Mouse (Mus musculus) lung, postnatal 0 days (tissue): ENCODE measurements at regions not wholly inside any gene's neighbourhood (a gene's known extent, or its start where the extent isn't known, plus 50 kb on each side); places are given as distances from the start of the nearest gene placed in this dataset.

Experiments used
- ATAC-seq: fragments of 200-750 bp; cut with Nextera tagmentation; 2 replicates; pipeline ENCODE4 v1.8.0; 2017; ENCODE audit warnings: moderate library complexity
- DNase-seq: peaks from one replicate; pipeline ENCODE4 v3.0.0-alpha.2; 2016; ENCODE audit warnings: low spot score
- H3K27ac ChIP-seq: fragments of 300-500 bp; sonication (generic); 2 replicates; pipeline ENCODE4 v1.5.1; 2014; ENCODE audit warnings: antibody characterized with exemption, mild to moderate bottlenecking, low read length, mixed read lengths
- H3K27me3 ChIP-seq: fragments of 300-500 bp; sonication (generic); replicated peaks from 2 replicates; pipeline ENCODE4 v1.6.1; 2014; ENCODE audit warnings: low read length, mixed read lengths; ENCODE audit not compliant: insufficient read depth
- H3K36me3 ChIP-seq: fragments of 300-500 bp; sonication (generic); 2 replicates; pipeline ENCODE4 v1.6.1; 2014; ENCODE audit warnings: low read length, mixed read lengths; ENCODE audit not compliant: insufficient read depth
- H3K4me1 ChIP-seq: fragments of 300-500 bp; sonication (generic); 2 replicates; pipeline ENCODE4 v1.6.1; 2014; ENCODE audit warnings: antibody characterized with exemption, low read depth, low read length, mixed read lengths; ENCODE audit not compliant: insufficient read depth
- H3K4me2 ChIP-seq: fragments of 300-500 bp; sonication (generic); replicated peaks from 2 replicates; pipeline ENCODE4 v1.6.1; 2014; ENCODE audit warnings: low read depth, mild to moderate bottlenecking, low read length, moderate library complexity, mixed read lengths
- H3K4me3 ChIP-seq: fragments of 300-500 bp; sonication (generic); 2 replicates; pipeline ENCODE4 v1.5.1; 2014; ENCODE audit warnings: low read depth, low read length
- H3K9ac ChIP-seq: fragments of 300-500 bp; sonication (generic); replicated peaks from 2 replicates; pipeline ENCODE4 v1.6.1; 2014; ENCODE audit warnings: low read depth, mild to moderate bottlenecking
- H3K9me3 ChIP-seq: fragments of 300-500 bp; sonication (generic); 2 replicates; pipeline ENCODE4 v1.6.1; 2016; ENCODE audit warnings: low read length, mixed read lengths
- CTCF ChIP-seq: IDR thresholded peaks from 2 replicates; pipeline ENCODE4 v1.5.1; 2016; ENCODE audit warnings: antibody characterized with exemption, mild to moderate bottlenecking
- EP300 ChIP-seq: IDR thresholded peaks from 2 replicates; pipeline ENCODE4 v1.6.1; 2016; ENCODE audit warnings: antibody characterized with exemption, mild to moderate bottlenecking, control low read depth
- WGBS: fragments of 180-500 bp; shearing (Covaris S2); extraction: QIAGEN DNeasy Blood & Tissue Kit; methylation state at CpG from one replicate; pipeline ENCODE4 v1.1.7; 2014; 5-methylcytosine and 5-hydroxymethylcytosine counted together

GRCm38 (mm10) chr9:32929826-32930225, 293.8 kb downstream of the Ets1 start:
- H3K27me3 ChIP-seq, result no peaks in the 10 kb centered on the region
- H3K27ac ChIP-seq, result no peak overlapping the region
- H3K4me2 ChIP-seq, result no peak overlapping the region
- no peaks in the 10 kb centered on the region for H3K36me3 ChIP-seq
- TF ChIP-seq CTCF, result no peak
- DNase-seq, result no peak
- no peak overlapping the region for H3K9ac ChIP-seq
- WGBS, result 92% methylated on average over 3 of the region's 3 CpGs
- ATAC-seq, result no peak
- H3K4me1 ChIP-seq, result no peaks in the 10 kb centered on the region
- no peaks in the 10 kb centered on the region for H3K9me3 ChIP-seq
- H3K4me3 ChIP-seq, result no peak overlapping the region

GRCm38 (mm10) chr9:32931266-32932005, 295.4 kb downstream of the Ets1 start:
- H3K36me3 ChIP-seq, result no peaks in the 10 kb centered on the region
- no peak overlapping the region for H3K9ac ChIP-seq
- no peak overlapping the region for H3K27ac ChIP-seq
- H3K4me3 ChIP-seq, result no peak overlapping the region
- TF ChIP-seq CTCF (no peak), EP300 (no peak)
- no peaks in the 10 kb centered on the region for H3K27me3 ChIP-seq
- no peak overlapping the region for H3K4me2 ChIP-seq
- H3K9me3 ChIP-seq, result no peaks in the 10 kb centered on the region
- WGBS, result 80% methylated on average over 10 of the region's 10 CpGs
- H3K4me1 ChIP-seq, result no peaks in the 10 kb centered on the region
- ATAC-seq (no peak), DNase-seq (no peak)

GRCm38 (mm10) chr9:32933237-32934071, 297.4 kb downstream of the Ets1 start:
- TF ChIP-seq CTCF, result no peak
- peak; percentile 92 for TF ChIP-seq EP300
- peak; percentile 62 for DNase-seq
- ATAC-seq, result peak; percentile 83
- Histone ChIP-seq H3K4me2 (no peak overlapping the region), H3K27me3 (no peaks in the 10 kb centered on the region), H3K27ac (0 out of 2 replicates have a peak overlapping the region, but pooled peaks have one; percentile 47), H3K9me3 (no peaks in the 10 kb centered on the region), H3K9ac (no peak overlapping the region), H3K36me3 (no peaks in the 10 kb centered on the region), H3K4me1 (no peaks in the 10 kb centered on the region), H3K4me3 (no peak overlapping the region)
- 40% methylated on average over 7 of the region's 7 CpGs for WGBS

DNA sequence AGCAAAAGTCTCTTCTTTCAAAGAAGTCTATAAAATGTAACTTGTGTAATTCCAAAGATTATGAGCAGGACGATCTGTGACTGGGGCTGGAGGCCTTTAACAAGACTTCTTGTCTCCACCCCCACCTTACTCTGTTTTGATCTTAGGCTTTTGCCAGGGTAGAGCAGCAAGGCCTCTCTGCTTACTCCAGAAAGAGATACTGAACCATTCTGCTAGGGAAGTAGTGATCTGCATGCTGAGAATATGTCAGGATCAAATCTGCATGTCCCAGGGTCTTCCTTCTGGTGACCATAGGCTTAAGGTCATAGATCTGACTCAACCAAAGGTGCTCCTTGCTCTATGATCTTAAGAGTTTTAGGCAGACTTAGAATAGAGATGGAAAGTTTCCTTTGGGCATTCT, 298.4 kb downstream of the Ets1 start:
- DNase-seq, result no peak
- Histone ChIP-seq H3K9me3 (no peaks in the 10 kb centered on the region), H3K27me3 (no peaks in the 10 kb centered on the region), H3K4me2 (no peak overlapping the region), H3K27ac (0 out of 2 replicates have a peak overlapping the region, but pooled peaks have one; percentile 16), H3K36me3 (no peaks in the 10 kb centered on the region), H3K9ac (no peak overlapping the region), H3K4me1 (no peaks in the 10 kb centered on the region), H3K4me3 (no peak overlapping the region)
- TF ChIP-seq CTCF (no peak), EP300 (no peak)
- ATAC-seq, result no peak
- WGBS, result 65% methylated on average over 1 of the region's 1 CpGs

DNA sequence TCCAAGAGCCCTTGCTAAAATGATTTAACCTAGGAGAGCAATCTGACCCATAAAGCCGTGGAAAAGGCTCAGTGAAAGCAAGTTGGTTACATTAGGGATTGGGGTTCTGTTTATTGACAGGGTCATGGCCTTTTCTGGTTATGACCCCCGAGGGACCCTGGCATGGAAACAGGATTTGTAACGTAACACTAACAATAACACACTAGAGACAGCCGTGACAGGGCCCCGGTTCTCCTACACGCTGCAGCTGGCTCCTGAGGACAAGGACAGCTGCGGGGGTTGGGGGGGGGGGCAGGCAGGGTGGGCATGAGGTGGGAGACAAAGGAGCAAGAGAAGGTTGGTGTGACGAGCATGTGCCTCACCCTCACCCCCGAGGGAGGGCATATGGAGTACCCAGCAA, 300.4 kb downstream of the Ets1 start:
- H3K4me2 ChIP-seq, result no peak overlapping the region
- H3K27me3 ChIP-seq, result no peaks in the 10 kb centered on the region
- H3K9me3 ChIP-seq, result no peaks in the 10 kb centered on the region
- WGBS, result 44% methylated on average over 9 of the region's 9 CpGs
- ATAC-seq (no peak), DNase-seq (no peak)
- no peak overlapping the region for H3K27ac ChIP-seq
- H3K9ac ChIP-seq, result no peak overlapping the region
- H3K4me1 ChIP-seq, result peaks cover 2% of the 10 kb centered on the region; the same call in 1 of the 2 replicates
- no peaks in the 10 kb centered on the region for H3K36me3 ChIP-seq
- TF ChIP-seq CTCF (no peak), EP300 (no peak)
- H3K4me3 ChIP-seq, result no peak overlapping the region

DNA sequence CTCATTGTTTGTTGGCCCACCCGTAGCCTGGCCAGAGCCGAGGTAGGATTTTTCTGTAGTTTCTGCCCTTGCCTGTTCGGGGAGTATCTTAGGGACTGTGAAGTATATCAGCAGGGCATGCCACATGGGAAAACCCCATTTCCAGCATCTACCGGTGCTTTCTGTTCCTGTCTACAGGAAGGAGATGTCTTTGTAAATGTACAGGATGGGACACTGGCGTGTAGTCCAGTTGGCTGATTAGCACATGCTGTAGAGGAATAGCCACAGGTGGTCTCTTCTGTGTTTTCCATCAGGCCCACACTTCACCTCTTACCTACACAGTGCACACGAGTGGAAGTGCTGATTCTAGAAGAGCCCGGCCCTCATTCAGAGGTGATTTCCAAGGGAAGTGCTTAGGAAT, 301.4 kb downstream of the Ets1 start:
- H3K9ac ChIP-seq, result no peak overlapping the region
- peaks cover 5% of the 10 kb centered on the region; the same call in 1 of the 2 replicates for H3K4me1 ChIP-seq
- no peak overlapping the region for H3K4me3 ChIP-seq
- no peak overlapping the region for H3K4me2 ChIP-seq
- H3K9me3 ChIP-seq, result no peaks in the 10 kb centered on the region
- no peak for TF ChIP-seq CTCF
- no peak for TF ChIP-seq EP300
- WGBS, result 71% methylated on average over 7 of the region's 7 CpGs
- DNase-seq, result no peak
- ATAC-seq, result no peak
- no peaks in the 10 kb centered on the region for H3K36me3 ChIP-seq
- H3K27me3 ChIP-seq, result no peaks in the 10 kb centered on the region
- no peak overlapping the region for H3K27ac ChIP-seq
